Mouse (Mus musculus) spleen, adult 2 months (tissue): Measurements from ENCODE around the gene Mapre3. TPM values are rescaled to one million over a fixed set of nuclear protein-coding genes. Genes with fewer than 3 reads are reported as not detected.

Experiments
- DNase-seq, 2 experiments: peaks; one replicate each; pipeline versions ENCODE4 v3.0.0 to v3.0.0-alpha.2; 2012 to 2021; ENCODE audit warnings: low spot score in 2 of 2, low read depth in 1 of 2
- H3K27ac ChIP-seq: fragments of 200-500 bp; 2 replicates; pipeline ENCODE4 v1.5.1; 2012; ENCODE audit warnings: low read length, inconsistent platforms; ENCODE audit not compliant: insufficient read depth
- H3K27me3 ChIP-seq: fragments of 200-500 bp; 2 replicates; pipeline ENCODE4 v1.6.1; 2012; ENCODE audit warnings: mild to moderate bottlenecking, moderate library complexity, low read length, inconsistent platforms; ENCODE audit not compliant: control insufficient read depth, insufficient read depth
- H3K36me3 ChIP-seq: fragments of 200-500 bp; 2 replicates; pipeline ENCODE4 v1.6.1; 2012; ENCODE audit warnings: mild to moderate bottlenecking, low read length, inconsistent platforms; ENCODE audit not compliant: control insufficient read depth, insufficient read depth
- H3K4me1 ChIP-seq: fragments of 200-500 bp; 2 replicates; pipeline ENCODE4 v1.6.1; 2011; ENCODE audit warnings: inconsistent platforms; ENCODE audit not compliant: control insufficient read depth, insufficient read depth, insufficient read length
- H3K4me3 ChIP-seq: fragments of 200-500 bp; 2 replicates; pipeline ENCODE4 v1.5.1; 2011; ENCODE audit warnings: mild to moderate bottlenecking, inconsistent platforms; ENCODE audit not compliant: insufficient read depth, insufficient read length; ENCODE audit errors: extremely low read depth
- CTCF ChIP-seq: fragments of 200-500 bp; IDR thresholded peaks from 2 replicates; pipeline ENCODE4 v1.5.1; 2011; ENCODE audit warnings: mild to moderate bottlenecking, inconsistent platforms; ENCODE audit not compliant: insufficient read depth, insufficient read length, insufficient replicate concordance; ENCODE audit errors: extremely low read depth
- POLR2A ChIP-seq: fragments of 200-500 bp; IDR thresholded peaks from 2 replicates; pipeline ENCODE4 v1.6.1; 2011; ENCODE audit warnings: low read depth, low read length, inconsistent platforms
- WGBS: fragments of 180-500 bp; shearing (Covaris S2); methylation state at CpG from one replicate; pipeline ENCODE4 v1.1.7; 2018; 5-methylcytosine and 5-hydroxymethylcytosine counted together
- polyA plus RNA-seq: library from polyadenylated mRNA; depleted of rRNA; stranded (reverse); fragments of >200 nt; gene quantifications from 2 replicates; pipeline ENCODE4 v1.2.3, GENCODE M21; 2012

Gene Mapre3
- polyA plus RNA-seq, 1 experiment: 12.2 TPM

- DNase-seq: no peak
- Histone ChIP-seq H3K27me3 (no peaks in the 10 kb centered on the region), H3K4me3 (no peak overlapping the region), H3K4me1 (no peaks in the 10 kb centered on the region; the same call in 1 of the 2 replicates), H3K27ac (no peak overlapping the region), H3K36me3 (peaks cover 10% of the 10 kb centered on the region)
- TF ChIP-seq POLR2A (no peak), CTCF (no peak)
- 69% methylated on average over 7 of the region's 7 CpGs for WGBS
Observed at GRCm38 (mm10) chr5:30909300-30909659, 94.8 kb downstream of the Mapre3 start.

DNA sequence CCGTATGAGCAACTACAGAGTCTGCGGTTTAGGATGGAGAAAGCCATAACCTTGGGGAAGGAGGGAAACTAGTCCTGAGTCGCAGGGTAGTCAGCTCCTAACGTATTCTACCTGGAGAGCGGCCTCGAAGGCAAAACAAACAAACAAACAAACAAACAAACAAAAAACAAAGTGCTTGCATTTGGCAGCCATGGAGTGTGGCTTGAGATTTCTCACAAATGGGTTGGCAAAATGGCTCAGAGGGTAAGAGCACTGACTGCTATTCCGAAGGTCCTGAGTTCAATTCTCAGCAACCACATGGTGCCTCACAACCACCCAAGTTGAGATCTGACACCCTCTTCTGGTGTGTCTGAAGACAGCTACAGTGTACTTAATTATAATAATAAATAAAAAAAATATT, 95.4 kb downstream of the Mapre3 start:
- H3K36me3 ChIP-seq: peaks cover 5% of the 10 kb centered on the region
- no peak for DNase-seq
- H3K4me1 ChIP-seq: no peaks in the 10 kb centered on the region; the same call in 1 of the 2 replicates
- TF ChIP-seq CTCF: no peak
- no peak for TF ChIP-seq POLR2A
- no peak overlapping the region for H3K27ac ChIP-seq
- H3K4me3 ChIP-seq: no peak overlapping the region
- 87% methylated on average over 7 of the region's 7 CpGs for WGBS
- H3K27me3 ChIP-seq: no peaks in the 10 kb centered on the region

- peaks cover 2% of the 10 kb centered on the region; the same call in 1 of the 2 replicates for H3K4me1 ChIP-seq
- H3K27ac ChIP-seq: no peak overlapping the region
- TF ChIP-seq CTCF: no peak
- no peak for TF ChIP-seq POLR2A
- no peak overlapping the region for H3K4me3 ChIP-seq
- H3K36me3 ChIP-seq: no peaks in the 10 kb centered on the region; the same call in 1 of the 2 replicates
- H3K27me3 ChIP-seq: no peaks in the 10 kb centered on the region
- no peak for DNase-seq
Observed at GRCm38 (mm10) chr5:30910481-30910880, 96.0 kb downstream of the Mapre3 start.

- Histone ChIP-seq H3K27ac (no peak overlapping the region; the same call in 1 of the 2 replicates), H3K4me1 (peaks cover 5% of the 10 kb centered on the region; the same call in 1 of the 2 replicates)
- no peak for DNase-seq
Observed at GRCm38 (mm10) chr5:30912156-30912555, 97.7 kb downstream of the Mapre3 start.

GRCm38 (mm10) chr5:30913060-30913841, 98.8 kb downstream of the Mapre3 start, which contains the start of gene Emilin1:
TSS of gene Emilin1 (plus strand) at chr5:30913402.
- H3K27ac ChIP-seq: peak within 1 kb of the TSS; percentile 65
- no peaks in the 10 kb centered on the region for H3K36me3 ChIP-seq
- peak within 1 kb of the TSS; percentile 38; the same call in 1 of the 2 replicates for H3K4me3 ChIP-seq
- H3K4me1 ChIP-seq: peaks cover 5% of the 10 kb centered on the region; the same call in 1 of the 2 replicates
- H3K27me3 ChIP-seq: no peaks in the 10 kb centered on the region
- DNase-seq: no peak
- whole genome bisulfite sequencing: 31% methylated on average over 13 of the region's 13 CpGs
- TF ChIP-seq POLR2A (no peak), CTCF (no peak)

More at GRCm38 (mm10) chr5:30912156-30912555, 97.7 kb downstream of the Mapre3 start:
- Histone ChIP-seq H3K27me3 (no peaks in the 10 kb centered on the region), H3K4me3 (no peak overlapping the region), H3K36me3 (no peaks in the 10 kb centered on the region)
- WGBS: 80% methylated on average over 5 of the region's 5 CpGs
- TF ChIP-seq POLR2A (no peak), CTCF (no peak)

DNA sequence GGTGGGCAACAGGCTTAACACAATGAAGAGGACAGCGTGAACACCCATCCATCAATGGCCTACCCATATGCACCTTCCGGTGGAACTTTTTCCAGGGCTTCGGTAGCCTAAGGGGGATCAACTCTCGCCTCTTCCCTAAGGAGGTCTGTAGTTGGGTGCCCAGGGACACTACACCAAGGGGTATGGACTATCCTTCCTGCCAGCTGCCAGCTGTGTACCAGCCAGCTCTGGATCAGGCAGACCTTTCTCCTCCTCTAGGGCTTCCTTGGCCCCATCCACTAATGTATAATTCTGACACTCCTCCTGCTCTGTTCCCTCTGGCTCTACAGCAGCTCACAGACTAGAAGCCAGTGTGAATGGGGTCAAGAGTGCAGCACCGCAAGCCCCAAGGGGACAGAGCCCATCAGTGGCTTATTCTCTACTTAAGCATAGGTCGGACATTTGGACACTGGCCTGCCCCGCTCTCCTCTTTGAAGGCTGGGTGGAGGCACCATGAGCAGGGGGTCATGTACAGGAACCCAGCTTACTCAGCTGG, 99.7 kb downstream of the Mapre3 start:
- no peak for DNase-seq

More for the DNA sequence above, 99.7 kb downstream of the Mapre3 start:
- TF ChIP-seq POLR2A: no peak
- TF ChIP-seq CTCF: no peak
- H3K4me1 ChIP-seq: peaks cover 5% of the 10 kb centered on the region; the same call in 1 of the 2 replicates
- H3K36me3 ChIP-seq: no peaks in the 10 kb centered on the region
- no peaks in the 10 kb centered on the region for H3K27me3 ChIP-seq
- WGBS: 44% methylated on average over 7 of the region's 7 CpGs
- H3K27ac ChIP-seq: peak overlapping the region; percentile 65
- peak overlapping the region; percentile 38; the same call in 1 of the 2 replicates for H3K4me3 ChIP-seq
